Mouse (Mus musculus) cerebellum, adult 8-10 months (tissue): ENCODE measurements around the gene Dkk1.
A peak's percentile ranks its signal among the peaks of the same experiment; 100 is the strongest.
"Not testable (repeated sequence)": the region's sequence is repeated elsewhere in the genome, so short reads cannot be mapped to it uniquely, and the experiment has no call there.

ENCODE experiments used
- DNase-seq: peaks from one replicate; pipeline ENCODE4 v3.0.0; 2022

The Dkk1 gene

DNA sequence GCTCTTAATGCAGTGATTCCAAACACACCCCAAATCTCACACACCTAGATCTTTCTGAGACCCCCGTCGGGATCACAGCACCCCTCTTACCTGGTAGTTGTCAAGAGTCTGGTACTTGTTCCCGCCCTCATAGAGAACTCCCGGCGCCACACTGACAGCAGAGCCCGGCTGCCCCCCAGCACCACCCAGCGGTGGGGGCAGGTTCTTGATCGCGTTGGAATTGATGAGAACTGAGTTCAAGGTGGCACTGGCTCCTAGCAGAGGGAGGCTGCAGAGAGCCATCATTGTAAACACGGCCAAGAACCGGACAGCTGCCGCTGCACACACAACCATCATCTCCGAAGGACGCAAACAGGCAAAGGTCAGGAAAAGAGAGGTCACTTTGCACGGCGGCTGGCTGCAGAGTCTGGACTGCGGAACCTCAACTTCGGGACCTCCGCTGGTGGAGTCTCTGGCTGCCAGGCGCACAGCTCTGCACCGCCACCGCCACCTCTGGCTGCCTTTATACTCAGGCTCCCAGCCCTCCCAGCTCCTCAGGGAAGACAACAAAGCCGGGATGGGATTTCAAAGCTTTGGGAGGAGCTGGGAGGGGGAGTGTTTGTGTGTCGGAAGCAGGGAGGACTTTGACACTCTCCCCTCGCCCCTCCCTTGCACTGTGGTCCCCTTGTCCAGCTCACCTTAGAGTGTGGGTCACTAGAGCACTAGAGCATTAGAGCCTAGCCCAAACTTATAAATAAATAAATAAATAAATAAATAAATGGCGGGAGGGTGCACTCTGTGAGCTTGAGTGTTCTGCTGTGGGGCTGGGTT lies at the start of gene Dkk1:
Gene Dkk1 (minus strand): TSS at position 622 of the 810 bp plus-strand sequence.
- no peak for DNase-seq

DNA sequence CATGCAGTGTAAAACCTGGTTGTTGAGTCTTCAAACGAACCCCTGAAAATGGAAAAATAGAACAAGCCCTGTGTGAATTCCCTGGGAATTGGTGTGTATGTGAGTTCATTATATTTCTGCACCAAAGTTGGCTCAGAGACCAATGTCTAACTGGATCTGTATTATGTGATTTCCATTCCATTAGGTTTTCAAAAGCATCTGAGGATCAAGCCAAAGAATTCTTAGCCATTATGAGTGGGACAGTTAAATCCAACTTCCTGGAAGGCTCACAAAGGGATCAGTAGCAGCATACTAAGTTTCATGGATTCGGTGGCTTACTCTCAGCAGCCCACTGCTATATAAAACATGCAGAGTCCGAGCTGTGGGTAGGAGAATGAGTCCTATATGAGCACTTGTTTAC lies 36.9 kb upstream of the Dkk1 start:
- DNase-seq: no peak

DNA sequence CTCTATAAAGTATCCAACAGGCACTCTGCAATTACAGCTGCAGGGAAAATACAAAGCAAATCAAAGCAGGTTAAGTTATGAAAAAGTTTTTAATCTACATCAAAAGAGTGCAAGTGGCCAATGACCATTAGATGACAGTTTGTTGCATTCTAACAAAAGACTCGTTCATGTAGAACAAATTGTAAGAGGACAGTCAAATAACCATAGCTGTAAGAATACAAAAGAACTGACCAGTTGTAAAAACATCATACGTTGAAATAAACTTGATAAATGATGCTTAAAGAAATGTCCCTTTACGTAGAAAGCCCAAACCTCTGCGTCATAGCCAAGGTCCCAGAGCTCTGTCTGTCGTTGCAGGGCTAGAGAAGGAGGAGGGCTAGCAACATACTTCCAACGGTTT lies 15.1 kb upstream of the Dkk1 start:
- DNase-seq: no peak

- no peak for DNase-seq
Measured at GRCm38 (mm10) chr19:30563876-30564275, 14.4 kb upstream of the Dkk1 start.

DNA sequence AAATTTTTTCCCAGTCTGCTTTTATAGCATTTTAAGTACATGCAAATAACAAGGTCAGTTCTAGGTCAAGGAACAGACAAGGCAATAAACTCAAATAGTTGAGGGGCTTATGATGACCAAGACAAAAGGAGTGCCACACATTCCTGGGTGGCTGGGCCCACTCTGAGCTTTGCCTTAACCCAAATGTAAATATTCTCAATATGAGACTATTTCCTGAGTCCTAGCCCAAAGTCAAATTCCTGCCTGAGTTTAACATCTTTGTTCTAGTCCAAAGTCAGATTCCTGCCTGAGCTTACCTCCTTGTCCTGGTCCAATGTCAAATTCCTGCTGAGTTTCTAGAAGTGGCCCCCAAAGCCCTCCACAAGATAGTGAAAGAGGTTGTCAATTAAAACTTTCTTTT lies 8.6 kb upstream of the Dkk1 start:
- no peak for DNase-seq

- DNase-seq: peak; percentile 28
Measured at GRCm38 (mm10) chr19:30554467-30554881, 5.0 kb upstream of the Dkk1 start.

GRCm38 (mm10) chr19:30553740-30554139 lies 4.3 kb upstream of the Dkk1 start:
- DNase-seq: no peak

DNA sequence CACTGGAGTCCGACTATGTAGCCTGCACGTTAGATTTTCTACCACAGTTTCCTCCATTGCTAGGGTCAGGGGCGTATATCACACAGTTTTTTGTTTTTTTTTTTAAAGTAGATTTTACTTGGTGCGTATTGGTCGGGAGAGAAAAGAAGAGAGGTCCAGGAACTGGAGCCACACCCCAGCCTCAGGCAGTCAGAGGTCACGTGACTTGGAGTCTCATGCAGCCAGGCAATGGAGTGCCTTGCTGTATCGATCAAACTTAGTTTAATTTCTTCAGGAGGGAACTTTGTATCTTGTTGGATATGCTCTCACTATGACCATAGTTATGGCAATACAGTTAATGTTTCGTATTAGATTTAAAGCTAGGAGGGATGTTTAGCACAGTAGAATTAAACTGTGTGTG lies 2.8 kb upstream of the Dkk1 start:
- no peak for DNase-seq

DNA sequence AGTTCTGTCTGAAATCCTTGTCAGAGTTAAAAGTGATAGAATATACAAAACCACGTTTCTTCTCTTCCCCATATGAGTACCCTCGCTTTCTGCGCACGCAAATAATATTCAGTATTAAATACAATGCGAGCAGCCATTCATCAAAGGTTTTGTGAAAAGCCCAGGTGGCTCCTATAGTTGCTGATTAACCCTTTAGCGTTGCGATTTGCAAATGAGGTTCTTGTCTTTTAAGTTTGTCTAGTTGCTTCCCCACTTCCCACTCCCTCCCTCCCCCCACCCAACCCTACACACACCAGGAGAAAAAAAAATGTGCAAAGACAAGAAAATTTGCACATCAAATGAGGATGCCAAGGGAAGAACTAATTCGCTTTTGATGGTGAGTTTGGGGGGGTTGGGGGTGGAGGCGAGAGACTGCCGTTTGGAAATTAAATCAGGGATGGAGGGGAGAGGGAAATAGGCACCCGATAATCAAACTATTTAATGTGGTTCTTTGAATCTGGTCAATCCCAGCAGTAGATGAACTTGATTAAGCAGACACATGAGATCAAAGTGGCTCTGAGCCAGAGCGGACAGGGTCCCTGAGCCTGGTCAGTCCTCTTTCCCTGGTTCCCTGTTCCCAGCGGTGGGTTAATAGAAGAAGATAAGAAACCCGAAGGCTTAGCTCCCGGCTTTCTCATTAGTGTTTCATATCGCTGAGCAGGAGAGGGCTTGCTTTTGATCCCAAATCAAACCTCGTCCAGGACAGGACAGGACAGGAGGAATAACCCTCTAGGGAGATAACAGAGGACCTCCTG lies 586 bp upstream of the Dkk1 start:
- no peak for DNase-seq

DNA sequence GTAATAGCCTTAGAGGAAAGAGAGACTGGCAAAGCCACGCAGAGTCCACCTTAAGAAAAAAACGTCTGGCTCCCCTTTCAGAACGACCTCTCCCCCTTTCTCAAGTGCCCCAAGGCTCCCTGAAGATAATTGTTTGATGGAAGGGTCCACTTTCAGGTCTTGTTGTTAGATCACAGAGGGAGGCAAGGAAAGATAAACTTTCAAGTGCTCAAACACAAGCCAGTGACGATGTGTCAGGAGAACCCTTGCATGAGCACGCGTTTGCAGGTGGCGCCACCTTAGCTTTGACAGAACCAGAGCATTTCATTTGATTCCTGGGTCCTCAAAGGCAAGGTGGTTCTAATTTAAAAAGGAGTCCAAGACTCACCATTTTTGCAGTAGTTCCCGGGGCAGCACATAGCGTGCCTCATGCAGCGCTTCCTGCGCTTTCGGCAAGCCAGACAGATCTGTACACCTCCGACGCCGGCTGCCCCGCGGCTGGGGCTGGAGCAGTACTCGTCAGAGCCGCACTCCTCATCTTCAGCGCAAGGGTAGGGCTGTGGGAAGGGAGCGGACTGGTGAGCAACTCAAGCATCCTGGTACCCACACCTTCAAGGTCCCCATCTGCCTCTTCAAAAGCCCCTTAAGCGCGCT lies 938 bp downstream of the Dkk1 start:
- DNase-seq: no peak

GRCm38 (mm10) chr19:30539365-30539941 lies 10.0 kb downstream of the Dkk1 start:
- DNase-seq: not testable (repeated sequence)

- DNase-seq: no peak
Measured at GRCm38 (mm10) chr19:30516771-30517170, 32.7 kb downstream of the Dkk1 start.

DNA sequence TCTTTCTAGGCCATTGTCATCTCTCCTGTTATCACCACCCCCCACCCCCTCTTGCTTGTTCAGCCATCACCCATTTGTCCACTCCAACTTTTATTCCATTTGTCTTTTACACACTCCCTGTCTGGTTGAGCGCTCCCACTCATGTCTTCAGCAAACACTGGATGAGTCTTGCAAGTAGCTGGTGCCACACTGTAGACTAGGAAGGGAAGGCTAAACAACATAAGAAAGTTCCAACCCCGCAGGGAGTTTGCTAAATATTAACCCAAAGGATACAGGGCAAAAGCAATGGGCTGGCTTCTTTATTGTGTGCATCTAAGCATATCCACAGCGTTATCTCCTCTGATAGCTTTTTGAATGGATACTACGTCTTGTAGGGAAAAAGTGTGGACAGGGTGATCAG lies 39.0 kb downstream of the Dkk1 start:
- no peak for DNase-seq

GRCm38 (mm10) chr19:30505497-30505896 lies 44.0 kb downstream of the Dkk1 start:
- no peak for DNase-seq
